Mouse (Mus musculus) heart, postnatal 4 days (tissue): Measurements from ENCODE around the gene Rad23b. TPM values are rescaled to one million over a fixed set of nuclear protein-coding genes. Genes with fewer than 3 reads are reported as not detected.

Experiments
- total RNA-seq, 2 experiments: library from RNA; stranded (reverse); gene quantifications; 2 replicates each; pipeline ENCODE4 v1.2.3; 2021

Gene Rad23b
- total RNA-seq, 2 experiments from 2014 or later: 141 to 161 TPM

Other genes starting within 250 kb of the Rad23b start
- gene Klf4, start 182.4 kb downstream of the Rad23b start, total RNA-seq: 10 to 100 TPM; 44.3 to 44.9 TPM